Mouse (Mus musculus) retina, postnatal 1 day (tissue): ENCODE results near the gene Olfr358.

ENCODE experiments used
- DNase-seq: peaks from one replicate; pipeline ENCODE4 v3.0.0-alpha.2; 2012

The Olfr358 gene

DNA sequence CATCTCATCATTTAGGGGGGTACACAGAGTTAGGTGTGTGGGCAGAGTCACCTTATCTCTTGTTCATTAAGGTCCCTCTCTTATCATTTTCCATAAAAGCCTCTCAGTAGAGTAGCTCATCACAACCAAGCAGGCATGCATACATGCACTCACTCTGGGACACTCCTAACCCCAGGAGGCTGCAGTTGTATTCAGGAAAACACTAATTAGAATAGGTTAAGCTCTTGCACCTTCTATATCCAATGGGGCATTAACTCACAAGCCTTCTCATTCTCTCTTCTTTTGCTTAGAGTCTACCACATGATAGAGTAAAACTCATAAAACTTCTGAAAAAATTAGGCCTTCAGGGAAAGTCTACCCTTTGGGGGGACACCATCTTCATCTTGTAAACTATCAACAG, at the start of gene Olfr358:
Olfr358 (minus strand) TSS at position 101 of the 400 bp plus-strand sequence.
- no peak for DNase-seq

DNA sequence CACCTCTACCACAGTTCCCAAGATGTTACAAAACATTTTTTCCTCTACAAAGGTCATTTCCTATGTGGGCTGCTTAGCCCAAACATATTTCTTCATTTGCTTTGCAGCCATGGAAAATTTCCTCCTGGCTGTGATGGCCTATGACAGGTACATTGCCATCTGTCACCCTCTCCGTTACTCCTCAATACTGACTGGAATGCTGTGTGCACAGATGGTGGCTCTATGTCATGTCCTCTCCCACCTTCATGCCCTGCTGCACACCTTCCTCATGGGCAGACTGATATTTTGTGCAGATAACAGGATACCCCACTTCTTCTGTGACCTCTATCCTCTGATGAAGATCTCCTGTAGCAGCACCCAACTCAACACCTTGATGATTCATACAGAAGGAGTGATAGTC, 12.1 kb downstream of the Olfr358 start:
- no peak for DNase-seq

DNA sequence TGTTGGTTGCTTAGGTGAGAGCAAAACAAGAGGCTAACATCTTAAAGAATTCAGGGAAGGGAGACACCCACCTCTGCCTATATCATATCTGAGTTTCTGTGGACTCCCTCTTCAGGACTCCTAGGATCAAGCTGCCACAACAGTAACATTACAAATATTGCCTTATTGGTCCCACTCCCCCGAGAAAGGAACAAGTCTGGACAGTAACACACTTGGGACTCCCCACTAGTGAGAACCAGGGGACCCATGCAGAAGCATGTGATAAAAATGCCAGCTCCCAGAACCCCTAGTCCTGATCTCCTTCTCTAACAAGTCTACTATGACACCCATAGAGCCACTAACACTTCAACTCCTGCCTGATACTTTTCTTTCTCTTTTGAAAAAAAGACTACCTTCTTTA, 15.6 kb downstream of the Olfr358 start, which contains the start of gene Olfr357:
Olfr357 (plus strand) TSS at position 301 of the 400 bp plus-strand sequence.
- DNase-seq, result no peak
